Mouse (Mus musculus) left cerebral cortex, adult 9 months (tissue): ENCODE measurements around the gene Fgfr2.
"Not testable (repeated sequence)": the region's sequence is repeated elsewhere in the genome, so short reads cannot be mapped to it uniquely, and the experiment has no call there.

Source experiments
- DNase-seq, 2 experiments: peaks; one replicate each; pipeline ENCODE4 v3.0.0; 2022; ENCODE audit warnings: low spot score in 2 of 2

Fgfr2 gene

GRCm38 (mm10) chr7:130621953-130622352 is 2501.2 kb downstream of the Fgfr2 start:
- DNase-seq = no peak

GRCm38 (mm10) chr7:130621068-130621467 is 2502.1 kb downstream of the Fgfr2 start:
- no peak for DNase-seq

- no peak for DNase-seq
These were observed 2505.6 kb downstream of the Fgfr2 start for GRCm38 (mm10) chr7:130617591-130617990.

GRCm38 (mm10) chr7:130613973-130614372 is 2509.2 kb downstream of the Fgfr2 start:
- DNase-seq = no peak

- no peak for DNase-seq
These were observed 2516.2 kb downstream of the Fgfr2 start for GRCm38 (mm10) chr7:130606958-130607357.

GRCm38 (mm10) chr7:130605111-130605510 is 2518.0 kb downstream of the Fgfr2 start:
- no peak for DNase-seq

- peak in 1 of 2 experiments; percentile 43 for DNase-seq
These were observed 2518.8 kb downstream of the Fgfr2 start for GRCm38 (mm10) chr7:130604390-130604789.

GRCm38 (mm10) chr7:130603556-130603955 is 2519.6 kb downstream of the Fgfr2 start:
- DNase-seq = peak; percentile 39 to 83

- no peak for DNase-seq
These were observed 2520.3 kb downstream of the Fgfr2 start for GRCm38 (mm10) chr7:130602804-130603203.

GRCm38 (mm10) chr7:130600546-130600945 is 2522.6 kb downstream of the Fgfr2 start:
- DNase-seq = no peak

GRCm38 (mm10) chr7:130600074-130600473 is 2523.1 kb downstream of the Fgfr2 start:
- no peak for DNase-seq

GRCm38 (mm10) chr7:130597546-130597945 is 2525.6 kb downstream of the Fgfr2 start:
- no peak for DNase-seq

- DNase-seq = not testable (repeated sequence)
These were observed 2526.9 kb downstream of the Fgfr2 start for GRCm38 (mm10) chr7:130596079-130596855.

GRCm38 (mm10) chr7:130593375-130594239 is 2529.5 kb downstream of the Fgfr2 start:
- not testable (repeated sequence) for DNase-seq

GRCm38 (mm10) chr7:130592975-130593374 is 2530.2 kb downstream of the Fgfr2 start:
- DNase-seq = not testable (repeated sequence)

- no peak for DNase-seq
These were observed 2532.2 kb downstream of the Fgfr2 start for GRCm38 (mm10) chr7:130590845-130591437.

GRCm38 (mm10) chr7:130590081-130590828 is 2532.9 kb downstream of the Fgfr2 start:
- DNase-seq = peak in 1 of 2 experiments; percentile 8

- DNase-seq = no peak
These were observed 2536.6 kb downstream of the Fgfr2 start for GRCm38 (mm10) chr7:130586521-130587072.

GRCm38 (mm10) chr7:130578607-130579006 is 2544.5 kb downstream of the Fgfr2 start:
- DNase-seq = no peak

GRCm38 (mm10) chr7:130578066-130578465 is 2545.1 kb downstream of the Fgfr2 start:
- no peak for DNase-seq

GRCm38 (mm10) chr7:130577388-130578003 is 2545.7 kb downstream of the Fgfr2 start, which contains the start of gene Tacc2:
TSS of gene Tacc2 (plus strand) at chr7:130577438.
- DNase-seq = no peak
